Mouse (Mus musculus): ENCODE measurements around the gene Rps19bp1. TPM values are rescaled to one million over a fixed set of nuclear protein-coding genes. Genes with fewer than 3 reads are reported as not detected.

The Rps19bp1 gene
- polyA plus RNA-seq, 1 experiment from 2014 or later = 70.1 TPM

DNA sequence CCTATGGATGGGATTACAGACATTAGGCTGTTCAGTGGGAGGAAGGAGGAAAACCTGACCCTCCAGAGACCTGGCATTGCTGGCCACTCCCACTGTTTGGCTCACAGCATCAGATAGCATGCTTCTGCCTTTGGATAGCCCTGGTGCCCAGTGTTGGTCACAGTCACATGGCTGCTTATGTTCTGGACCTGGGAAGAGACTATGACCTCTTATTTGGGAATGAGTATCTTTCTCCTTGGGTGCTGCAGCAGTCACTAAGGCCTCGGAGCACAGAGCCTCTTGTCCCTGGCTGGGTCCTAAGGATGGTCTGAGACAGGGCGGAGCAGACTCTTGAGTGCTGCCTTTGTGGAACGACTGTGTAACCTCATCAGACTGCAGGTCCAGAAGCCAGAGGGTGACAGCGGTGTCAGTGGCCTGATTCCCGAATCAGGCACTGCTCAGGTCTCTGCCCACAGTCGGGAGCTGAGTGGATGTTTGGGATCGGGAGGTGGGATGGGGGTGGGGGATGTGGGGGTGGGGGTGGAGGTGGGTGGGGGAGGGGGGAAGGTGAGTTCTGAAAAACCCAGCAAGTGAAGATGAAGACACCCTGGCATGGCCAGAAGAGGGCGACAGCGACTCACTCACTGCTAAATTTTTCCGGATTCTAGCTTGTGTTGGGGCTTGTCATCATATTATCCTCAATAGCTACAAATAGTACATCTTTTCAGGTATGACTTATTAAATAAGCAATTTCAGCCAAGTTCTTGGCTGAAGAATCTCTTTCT, 48.2 kb downstream of the Rps19bp1 start:
- no peak overlapping the region for H3K4me3 ChIP-seq (replicated peaks)
- H3K27me3 ChIP-seq = no peaks in the 10 kb centered on the region
- H3K4me1 ChIP-seq (replicated peaks) = 0 out of 2 replicates have a peak, but pooled peaks cover 12% of the 10 kb centered on the region
- ATAC-seq (ENCODE audit: insufficient number of reproducible peaks, insufficient read depth, low FRiP score, low TSS enrichment, low read depth) = no peak
- 18% methylated on average over 10 of the region's 10 CpGs for WGBS
- no peak overlapping the region for H3K9ac ChIP-seq (replicated peaks)
- peaks cover 36% of the 10 kb centered on the region for H3K36me3 ChIP-seq
- no peak overlapping the region for H3K27ac ChIP-seq
- no peaks in the 10 kb centered on the region for H3K9me3 ChIP-seq
- H3K4me2 ChIP-seq = no peak overlapping the region

GRCm38 (mm10) chr15:80213688-80214087, 50.4 kb downstream of the Rps19bp1 start:
- no peaks in the 10 kb centered on the region for H3K9me3 ChIP-seq
- no peak overlapping the region for H3K9ac ChIP-seq (replicated peaks)
- H3K36me3 ChIP-seq = peaks cover 40% of the 10 kb centered on the region
- H3K4me1 ChIP-seq (replicated peaks) = 0 out of 2 replicates have a peak, but pooled peaks cover 6% of the 10 kb centered on the region
- H3K27me3 ChIP-seq = no peaks in the 10 kb centered on the region
- no peak for ATAC-seq (ENCODE audit: insufficient number of reproducible peaks, insufficient read depth, low FRiP score, low TSS enrichment, low read depth)
- H3K27ac ChIP-seq = no peak overlapping the region
- H3K4me3 ChIP-seq (replicated peaks) = no peak overlapping the region
- no peak overlapping the region for H3K4me2 ChIP-seq

Other genes starting within 250 kb of the Rps19bp1 start
- 2.5 and 2.8 TPM in 2 replicates for gene Pdgfb, start 249.3 kb downstream of the Rps19bp1 start, polyA plus RNA-seq (2016; fragmentation: Nextera tagmentation; extraction: Ambion mirVana)
- gene Syngr1, start 173.0 kb downstream of the Rps19bp1 start, polyA plus RNA-seq (2016; fragmentation: Nextera tagmentation; extraction: Ambion mirVana) = 3.9 and 4.1 TPM in 2 replicates
- gene Rpl3, start 172.4 kb downstream of the Rps19bp1 start, polyA plus RNA-seq (2016; fragmentation: Nextera tagmentation; extraction: Ambion mirVana) = 981 and 1,001 TPM in 2 replicates
- 49.2 and 49.3 TPM in 2 replicates for gene Tab1, start 131.2 kb downstream of the Rps19bp1 start, polyA plus RNA-seq (2016; fragmentation: Nextera tagmentation; extraction: Ambion mirVana)
- 7.2 and 7.9 TPM in 2 replicates for gene Mgat3, start 90.6 kb downstream of the Rps19bp1 start, polyA plus RNA-seq (2016; fragmentation: Nextera tagmentation; extraction: Ambion mirVana)
- gene Mief1, start 30.3 kb downstream of the Rps19bp1 start, polyA plus RNA-seq (2016; fragmentation: Nextera tagmentation; extraction: Ambion mirVana) = 38.0 and 41.6 TPM in 2 replicates
- gene AC140267.1, start 28.5 kb downstream of the Rps19bp1 start, polyA plus RNA-seq (2016; fragmentation: Nextera tagmentation; extraction: Ambion mirVana) = 7.0 TPM in 1 of 2 replicates, not detected in the other
- gene Atf4, start 9.1 kb downstream of the Rps19bp1 start, polyA plus RNA-seq (2016; fragmentation: Nextera tagmentation; extraction: Ambion mirVana) = 112 TPM in 2 replicates
- gene Cacna1i, start 22.9 kb upstream of the Rps19bp1 start, polyA plus RNA-seq (2016; fragmentation: Nextera tagmentation; extraction: Ambion mirVana) = not detected in 2 replicates